Mouse (Mus musculus) thymus, adult 2 months (tissue): Measurements from ENCODE around the gene Srgap3.

Source experiments
- CTCF ChIP-seq: fragments of 200-500 bp; IDR thresholded peaks from 2 replicates; pipeline ENCODE4 v1.5.1; 2012; ENCODE audit warnings: mild to moderate bottlenecking, control low read depth, low read length, moderate library complexity, borderline replicate concordance; ENCODE audit not compliant: control insufficient read depth, poor library complexity, insufficient read depth; ENCODE audit errors: extremely low read depth
- POLR2A ChIP-seq: fragments of 200-500 bp; IDR thresholded peaks from 2 replicates; pipeline ENCODE4 v1.6.1; 2012; ENCODE audit warnings: mild to moderate bottlenecking, low read length, control low read depth, moderate library complexity; ENCODE audit not compliant: control insufficient read depth, poor library complexity, insufficient read depth; ENCODE audit errors: extremely low read depth

- TF ChIP-seq CTCF (no peak), POLR2A (no peak)
These were observed 18.2 kb downstream of the Srgap3 start for GRCm38 (mm10) chr6:112928841-112929240.
